Mouse (Mus musculus) forebrain, embryonic 14.5 days (tissue): ENCODE measurements at regions not wholly inside any gene's neighbourhood (a gene's known extent, or its start where the extent isn't known, plus 50 kb on each side); places are given as distances from the start of the nearest gene placed in this dataset.

Source experiments
- ATAC-seq: fragments of 200-750 bp; cut with Nextera tagmentation; 2 replicates; pipeline ENCODE4 v1.8.0; 2017; ENCODE audit warnings: mild to moderate bottlenecking, moderate library complexity
- DNase-seq: peaks from one replicate; pipeline ENCODE4 v3.0.0-alpha.2; 2015; ENCODE audit warnings: low spot score
- H3K27ac ChIP-seq: fragments of 300-500 bp; sonication (generic); 2 replicates; pipeline ENCODE4 v1.5.1; 2014; ENCODE audit warnings: low read depth, mild to moderate bottlenecking, control low read depth, low read length, moderate library complexity
- H3K27me3 ChIP-seq: fragments of 300-500 bp; sonication (generic); replicated peaks from 2 replicates; pipeline ENCODE4 v1.6.1; 2014; ENCODE audit warnings: low read length, control low read depth, mixed read lengths; ENCODE audit not compliant: control insufficient read depth, insufficient read depth
- H3K36me3 ChIP-seq: fragments of 300-500 bp; sonication (generic); 2 replicates; pipeline ENCODE4 v1.6.1; 2014; ENCODE audit warnings: low read length, control low read depth; ENCODE audit not compliant: control insufficient read depth, insufficient read depth
- H3K4me1 ChIP-seq: fragments of 300-500 bp; sonication (generic); 2 replicates; pipeline ENCODE4 v1.6.1; 2014; ENCODE audit warnings: antibody characterized with exemption, low read length, control low read depth; ENCODE audit not compliant: control insufficient read depth, insufficient read depth
- H3K4me2 ChIP-seq: fragments of 300-500 bp; sonication (generic); 2 replicates; pipeline ENCODE4 v1.6.1; 2014; ENCODE audit warnings: mild to moderate bottlenecking, control low read depth, low read length
- H3K4me3 ChIP-seq: fragments of 300-500 bp; sonication (generic); 2 replicates; pipeline ENCODE4 v1.5.1; 2014; ENCODE audit warnings: low read depth, low read length, control low read depth
- H3K9ac ChIP-seq: fragments of 300-500 bp; sonication (generic); 2 replicates; pipeline ENCODE4 v1.6.1; 2014; ENCODE audit warnings: mild to moderate bottlenecking, low read length, control low read depth, moderate library complexity
- H3K9me3 ChIP-seq: fragments of 300-500 bp; sonication (generic); replicated peaks from 2 replicates; pipeline ENCODE4 v1.6.1; 2016; ENCODE audit warnings: low read length, control low read depth, mixed read lengths; ENCODE audit not compliant: control insufficient read depth
- WGBS: fragments of 180-500 bp; shearing (Covaris S2); extraction: QIAGEN DNeasy Blood & Tissue Kit; methylation state at CpG from one replicate; pipeline ENCODE4 v1.1.7; 2014; 5-methylcytosine and 5-hydroxymethylcytosine counted together

DNA sequence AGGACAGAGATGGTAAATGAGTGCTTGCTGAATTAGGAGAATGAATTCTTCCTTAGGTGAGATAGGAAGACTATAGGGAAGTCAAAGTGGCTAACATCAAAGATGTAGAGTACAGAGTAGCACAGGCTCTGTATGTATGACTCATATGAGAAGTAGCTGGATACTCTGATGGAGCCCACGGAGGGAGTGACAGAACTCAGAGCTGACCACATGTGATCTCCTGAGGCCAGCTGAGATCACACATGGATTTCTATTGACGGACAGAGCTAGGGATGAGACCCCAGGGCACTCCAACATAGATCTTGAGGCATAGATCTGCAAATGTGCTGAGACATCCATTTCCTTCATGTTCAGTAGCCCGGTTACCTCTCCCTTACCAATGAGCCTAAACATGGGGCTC lies 66.0 kb downstream of the Cops8 start:
- no peaks in the 10 kb centered on the region for H3K9me3 ChIP-seq
- DNase-seq (no peak), ATAC-seq (no peak)
- no peak overlapping the region for H3K27ac ChIP-seq
- H3K4me2 ChIP-seq, result no peak overlapping the region
- WGBS, result 93% methylated on average over 3 of the region's 3 CpGs
- no peak overlapping the region for H3K4me3 ChIP-seq
- no peaks in the 10 kb centered on the region for H3K4me1 ChIP-seq
- no peaks in the 10 kb centered on the region for H3K36me3 ChIP-seq
- H3K9ac ChIP-seq, result no peak overlapping the region
- no peaks in the 10 kb centered on the region for H3K27me3 ChIP-seq

- no peaks in the 10 kb centered on the region for H3K4me1 ChIP-seq
- no peak for ATAC-seq
- 93% methylated on average over 1 of the region's 1 CpGs for WGBS
- H3K9me3 ChIP-seq, result no peaks in the 10 kb centered on the region
- H3K4me3 ChIP-seq, result no peak overlapping the region
- H3K36me3 ChIP-seq, result no peaks in the 10 kb centered on the region
- H3K4me2 ChIP-seq, result no peak overlapping the region
- H3K27me3 ChIP-seq, result no peaks in the 10 kb centered on the region
- DNase-seq, result no peak
- no peak overlapping the region for H3K27ac ChIP-seq
- H3K9ac ChIP-seq, result no peak overlapping the region
These were observed 66.5 kb downstream of the Cops8 start for GRCm38 (mm10) chr1:90669237-90669636.

GRCm38 (mm10) chr1:90670346-90670745 lies 67.6 kb downstream of the Cops8 start:
- Histone ChIP-seq H3K4me3 (no peak overlapping the region), H3K27me3 (no peaks in the 10 kb centered on the region), H3K9me3 (no peaks in the 10 kb centered on the region), H3K4me2 (no peak overlapping the region), H3K36me3 (no peaks in the 10 kb centered on the region), H3K27ac (no peak overlapping the region), H3K9ac (no peak overlapping the region), H3K4me1 (no peaks in the 10 kb centered on the region)
- no peak for DNase-seq
- WGBS, result 78% methylated on average over 3 of the region's 3 CpGs
- no peak for ATAC-seq

GRCm38 (mm10) chr1:90673751-90674150 lies 71.0 kb downstream of the Cops8 start:
- Histone ChIP-seq H3K4me3 (no peak overlapping the region), H3K4me2 (no peak overlapping the region), H3K9ac (no peak overlapping the region), H3K27me3 (no peaks in the 10 kb centered on the region), H3K9me3 (no peaks in the 10 kb centered on the region), H3K36me3 (no peaks in the 10 kb centered on the region), H3K4me1 (no peaks in the 10 kb centered on the region), H3K27ac (no peak overlapping the region)
- WGBS, result 70% methylated on average over 2 of the region's 2 CpGs
- no peak for DNase-seq
- ATAC-seq, result no peak

DNA sequence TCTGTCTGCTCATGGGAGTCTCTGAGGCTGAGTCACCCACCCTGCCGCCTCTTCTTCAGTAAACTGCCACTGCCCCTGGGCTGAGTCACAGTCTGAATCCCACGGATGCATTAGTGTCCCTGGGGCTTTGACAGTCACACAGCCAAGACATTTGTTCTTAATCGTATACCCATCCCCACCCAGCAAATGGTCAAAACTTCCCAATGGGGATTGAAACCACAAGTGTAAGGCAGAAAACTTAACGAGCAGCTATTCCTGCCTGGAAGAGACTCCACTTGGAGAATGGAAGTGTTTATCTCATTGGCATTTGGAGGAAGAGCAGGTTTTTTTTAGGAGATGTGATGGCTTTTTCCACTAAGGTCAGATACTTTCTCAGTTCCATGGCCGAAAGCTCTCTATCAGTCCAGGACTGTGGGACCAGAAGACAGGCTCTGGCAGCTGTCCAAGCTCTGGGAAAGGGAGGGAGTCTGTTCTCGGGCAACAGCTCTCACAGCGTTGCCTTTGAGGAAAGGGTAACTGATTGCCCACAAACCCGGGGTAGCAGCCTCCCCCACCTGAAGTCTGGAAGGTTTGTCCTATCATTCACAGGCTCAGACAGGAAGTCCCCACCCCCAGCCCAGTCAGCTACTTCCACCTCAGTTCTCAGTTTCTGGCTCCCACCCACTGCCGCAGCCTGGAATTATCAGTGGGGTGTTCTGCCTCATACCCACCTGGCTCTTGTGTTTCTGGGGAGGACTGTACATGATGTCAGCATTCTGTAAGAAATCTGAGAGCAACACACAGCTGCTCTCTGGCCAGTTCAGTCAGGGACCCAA lies 73.6 kb downstream of the Cops8 start:
- Histone ChIP-seq H3K27ac (no peak overlapping the region), H3K36me3 (no peaks in the 10 kb centered on the region), H3K9me3 (no peaks in the 10 kb centered on the region), H3K9ac (no peak overlapping the region), H3K4me2 (no peak overlapping the region), H3K4me1 (no peaks in the 10 kb centered on the region), H3K4me3 (no peak overlapping the region), H3K27me3 (no peaks in the 10 kb centered on the region)
- ATAC-seq (no peak), DNase-seq (peak; percentile 42)
- WGBS, result 55% methylated on average over 9 of the region's 9 CpGs

GRCm38 (mm10) chr1:90677188-90677587 lies 74.4 kb downstream of the Cops8 start:
- no peaks in the 10 kb centered on the region for H3K36me3 ChIP-seq
- no peak overlapping the region for H3K9ac ChIP-seq
- H3K4me3 ChIP-seq, result no peak overlapping the region
- no peak overlapping the region for H3K4me2 ChIP-seq
- no peaks in the 10 kb centered on the region for H3K9me3 ChIP-seq
- H3K27ac ChIP-seq, result no peak overlapping the region
- DNase-seq (no peak), ATAC-seq (no peak)
- H3K4me1 ChIP-seq, result no peaks in the 10 kb centered on the region
- no peaks in the 10 kb centered on the region for H3K27me3 ChIP-seq

- no peak for ATAC-seq
- Histone ChIP-seq H3K9ac (no peak overlapping the region), H3K4me2 (no peak overlapping the region), H3K4me3 (no peak overlapping the region), H3K4me1 (no peaks in the 10 kb centered on the region), H3K27me3 (no peaks in the 10 kb centered on the region), H3K27ac (no peak overlapping the region), H3K36me3 (no peaks in the 10 kb centered on the region), H3K9me3 (no peaks in the 10 kb centered on the region)
- 50% methylated on average over 1 of the region's 1 CpGs for WGBS
- no peak for DNase-seq
These were observed 74.9 kb downstream of the Cops8 start for GRCm38 (mm10) chr1:90677651-90678201.

- H3K4me1 ChIP-seq, result no peaks in the 10 kb centered on the region
- WGBS, result 78% methylated on average over 2 of the region's 2 CpGs
- no peaks in the 10 kb centered on the region for H3K27me3 ChIP-seq
- H3K9ac ChIP-seq, result no peak overlapping the region
- no peak overlapping the region for H3K4me2 ChIP-seq
- no peaks in the 10 kb centered on the region for H3K9me3 ChIP-seq
- DNase-seq (no peak), ATAC-seq (no peak)
- no peak overlapping the region for H3K27ac ChIP-seq
- no peak overlapping the region for H3K4me3 ChIP-seq
- no peaks in the 10 kb centered on the region for H3K36me3 ChIP-seq
These were observed 75.6 kb downstream of the Cops8 start for GRCm38 (mm10) chr1:90678416-90678815.

DNA sequence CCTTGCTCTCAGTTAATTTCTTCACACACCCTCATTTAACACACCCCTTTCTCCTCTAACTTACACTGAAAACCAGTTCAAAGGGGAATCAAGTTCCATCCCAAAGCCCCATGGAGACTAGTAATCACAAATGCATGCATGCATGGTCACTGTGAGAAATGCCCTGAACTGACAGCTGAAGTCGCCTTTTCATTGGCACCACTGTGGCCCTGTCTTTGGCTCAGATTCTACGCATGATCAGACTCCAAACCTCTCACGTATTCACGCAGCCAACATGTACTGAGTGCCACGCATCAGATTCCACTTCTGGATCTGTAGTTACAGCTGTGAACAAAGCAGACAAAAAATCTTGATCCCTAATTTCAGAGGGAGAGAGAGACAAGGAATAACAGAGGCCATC lies 85.3 kb downstream of the Cops8 start:
- Histone ChIP-seq H3K36me3 (no peaks in the 10 kb centered on the region), H3K4me3 (no peak overlapping the region), H3K4me1 (no peaks in the 10 kb centered on the region), H3K9ac (no peak overlapping the region), H3K9me3 (no peaks in the 10 kb centered on the region), H3K27me3 (no peaks in the 10 kb centered on the region), H3K27ac (no peak overlapping the region), H3K4me2 (no peak overlapping the region)
- WGBS, result 89% methylated on average over 5 of the region's 5 CpGs
- no peak for DNase-seq
- ATAC-seq, result no peak
